Mouse (Mus musculus) embryo, embryonic 9.5 days (tissue): Measurements from ENCODE around the gene Tmem123.

Experiments
- DNase-seq: peaks from one replicate; pipeline ENCODE4 v3.0.0-alpha.2; 2017; ENCODE audit errors: extremely low spot score

Gene Tmem123

GRCm38 (mm10) chr9:7824916-7825315, 61.1 kb downstream of the Tmem123 start:
- DNase-seq: no peak

GRCm38 (mm10) chr9:7828706-7829105, 64.9 kb downstream of the Tmem123 start:
- no peak for DNase-seq

GRCm38 (mm10) chr9:7829531-7830528, 66.0 kb downstream of the Tmem123 start:
- DNase-seq: no peak

- DNase-seq: no peak
These were observed 69.6 kb downstream of the Tmem123 start for GRCm38 (mm10) chr9:7833421-7833820.

DNA sequence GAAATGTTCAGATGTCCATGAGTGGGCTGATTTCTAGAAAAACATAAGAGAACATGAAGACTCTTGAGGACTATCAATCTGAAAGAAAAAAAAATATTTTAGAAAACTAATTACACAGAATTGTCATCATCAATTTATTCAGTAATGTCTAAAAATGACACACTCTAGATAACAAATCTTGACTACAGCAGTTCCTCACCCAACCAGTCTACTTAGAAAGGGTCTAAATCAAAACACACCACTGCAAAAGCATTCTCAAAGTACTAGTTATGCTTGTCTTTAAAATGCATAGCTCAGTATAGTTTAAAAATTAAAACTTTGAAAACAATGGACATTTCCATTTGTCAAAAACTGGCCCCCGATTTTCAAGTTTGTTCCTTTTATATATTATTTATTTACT, 71.5 kb downstream of the Tmem123 start:
- no peak for DNase-seq

- DNase-seq: no peak
These were observed 72.5 kb downstream of the Tmem123 start for GRCm38 (mm10) chr9:7836331-7836730.

GRCm38 (mm10) chr9:7836905-7837805, 73.3 kb downstream of the Tmem123 start, which contains the start of gene Birc2:
Birc2 (minus strand) TSS chr9:7837064.
- peak; percentile 96 for DNase-seq

- DNase-seq: peak; percentile 58
These were observed 74.1 kb downstream of the Tmem123 start for GRCm38 (mm10) chr9:7837806-7838440.

DNA sequence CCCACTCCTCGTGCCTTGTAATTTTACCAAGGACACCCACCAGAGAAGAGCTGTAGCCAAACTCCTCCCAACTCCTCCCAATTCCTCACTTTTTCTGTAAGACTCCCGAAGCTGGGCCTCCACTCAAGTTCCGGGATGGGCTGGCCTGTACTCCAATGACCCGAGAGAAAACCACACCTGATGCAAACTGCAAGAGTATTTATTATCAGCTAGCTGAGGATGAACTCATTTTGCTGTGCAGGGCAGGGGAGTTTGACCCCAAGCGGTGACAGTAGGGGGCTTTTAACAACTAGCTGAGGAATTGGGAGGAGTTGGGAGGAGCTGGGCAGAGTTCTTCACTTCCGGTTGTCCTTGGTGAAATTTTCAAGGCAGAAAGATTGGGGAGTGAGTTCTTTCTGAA, 77.4 kb downstream of the Tmem123 start:
- DNase-seq: no peak
